Mouse (Mus musculus) kidney, embryonic 15.5 days (tissue): ENCODE measurements around the gene Rrp15. TPM values are rescaled to one million over a fixed set of nuclear protein-coding genes. Genes with fewer than 3 reads are reported as not detected.

Source experiments
- ATAC-seq: fragments of 200-750 bp; cut with Nextera tagmentation; replicated peaks from 2 replicates; pipeline ENCODE4 v1.8.0; 2017; ENCODE audit warnings: moderate TSS enrichment; ENCODE audit not compliant: low FRiP score
- H3K27ac ChIP-seq: fragments of 300-500 bp; sonication (generic); 2 replicates; pipeline ENCODE4 v1.5.1; 2015; ENCODE audit warnings: mild to moderate bottlenecking, inconsistent platforms
- H3K27me3 ChIP-seq: fragments of 300-500 bp; sonication (generic); 2 replicates; pipeline ENCODE4 v1.6.1; 2015; ENCODE audit warnings: inconsistent platforms
- H3K36me3 ChIP-seq: fragments of 300-500 bp; sonication (generic); 2 replicates; pipeline ENCODE4 v1.6.1; 2015; ENCODE audit warnings: inconsistent platforms
- H3K4me1 ChIP-seq: fragments of 300-500 bp; sonication (generic); 2 replicates; pipeline ENCODE4 v1.6.1; 2015; ENCODE audit warnings: inconsistent platforms
- H3K4me2 ChIP-seq: fragments of 300-500 bp; sonication (generic); 2 replicates; pipeline ENCODE4 v1.6.1; 2015; ENCODE audit warnings: moderate library complexity, mild to moderate bottlenecking, inconsistent platforms
- H3K4me3 ChIP-seq: fragments of 300-500 bp; sonication (generic); replicated peaks from 2 replicates; pipeline ENCODE4 v1.5.1; 2015; ENCODE audit warnings: mild to moderate bottlenecking, inconsistent platforms
- H3K9ac ChIP-seq: fragments of 300-500 bp; sonication (generic); 2 replicates; pipeline ENCODE4 v1.6.1; 2015; ENCODE audit warnings: mild to moderate bottlenecking, inconsistent platforms
- H3K9me3 ChIP-seq: fragments of 300-500 bp; sonication (generic); replicated peaks from 2 replicates; pipeline ENCODE4 v1.6.1; 2016; ENCODE audit warnings: inconsistent platforms
- WGBS: fragments of 180-500 bp; shearing (Covaris S2); methylation state at CpG from one replicate; pipeline ENCODE4 v1.1.7; 2015; ENCODE audit warnings: mixed read lengths; 5-methylcytosine and 5-hydroxymethylcytosine counted together
- polyA plus RNA-seq: library from polyadenylated mRNA; unstranded; fragments of >200 nt; fragmentation: Nextera tagmentation; extraction: Ambion mirVana; gene quantifications from 2 replicates; pipeline ENCODE4 v1.2.1, GENCODE M21; 2015

The Rrp15 gene
- polyA plus RNA-seq, 1 experiment from 2014 or later, result 75.5 TPM

- peak; percentile 22 for ATAC-seq
- Histone ChIP-seq H3K4me2 (peak within 1 kb of the TSS; percentile 94), H3K4me1 (peaks cover 32% of the 10 kb centered on the region), H3K27ac (peak within 1 kb of the TSS; percentile 84), H3K9ac (peak within 1 kb of the TSS; percentile 67), H3K36me3 (no peaks in the 10 kb centered on the region), H3K4me3 (peak within 1 kb of the TSS; percentile 68), H3K9me3 (no peaks in the 10 kb centered on the region), H3K27me3 (no peaks in the 10 kb centered on the region)
- WGBS, result 2% methylated on average over 12 of the region's 12 CpGs
These were observed 43.3 kb downstream of the Rrp15 start, which contains the start of gene Tgfb2 for GRCm38 (mm10) chr1:186705915-186706248. Gene Tgfb2 (minus strand): TSS chr1:186705989.

GRCm38 (mm10) chr1:186705203-186705914 lies 43.8 kb downstream of the Rrp15 start:
- Histone ChIP-seq H3K36me3 (no peaks in the 10 kb centered on the region), H3K9me3 (no peaks in the 10 kb centered on the region), H3K4me3 (peak overlapping the region; percentile 68), H3K9ac (peak overlapping the region; percentile 67), H3K27me3 (no peaks in the 10 kb centered on the region), H3K27ac (peak overlapping the region; percentile 84), H3K4me1 (peaks cover 35% of the 10 kb centered on the region), H3K4me2 (peak overlapping the region; percentile 94)
- ATAC-seq, result peak; percentile 85
- under 1% methylated on average over 65 of the region's 65 CpGs for WGBS

GRCm38 (mm10) chr1:186703980-186704701 lies 45.0 kb downstream of the Rrp15 start:
- WGBS, result under 1% methylated on average over 36 of the region's 36 CpGs

GRCm38 (mm10) chr1:186703256-186703979 lies 45.7 kb downstream of the Rrp15 start:
- H3K36me3 ChIP-seq, result no peaks in the 10 kb centered on the region
- H3K9ac ChIP-seq, result peak overlapping the region; percentile 43
- no peaks in the 10 kb centered on the region for H3K27me3 ChIP-seq
- under 1% methylated on average over 15 of the region's 15 CpGs for WGBS
- peak overlapping the region; percentile 81 for H3K27ac ChIP-seq
- H3K4me2 ChIP-seq, result peak overlapping the region; percentile 94
- ATAC-seq, result no peak
- H3K9me3 ChIP-seq, result no peaks in the 10 kb centered on the region
- H3K4me3 ChIP-seq, result peak overlapping the region; percentile 68
- H3K4me1 ChIP-seq, result peaks cover 31% of the 10 kb centered on the region

More at GRCm38 (mm10) chr1:186703980-186704701, 45.0 kb downstream of the Rrp15 start:
- Histone ChIP-seq H3K9me3 (no peaks in the 10 kb centered on the region), H3K4me3 (peak overlapping the region; percentile 68), H3K36me3 (no peaks in the 10 kb centered on the region), H3K9ac (peak overlapping the region; percentile 43), H3K27me3 (no peaks in the 10 kb centered on the region), H3K27ac (peak overlapping the region; percentile 81), H3K4me1 (peaks cover 35% of the 10 kb centered on the region), H3K4me2 (peak overlapping the region; percentile 94)
- ATAC-seq, result no peak

- no peak overlapping the region for H3K9ac ChIP-seq
- H3K27ac ChIP-seq, result peak overlapping the region; percentile 81
- no peaks in the 10 kb centered on the region for H3K9me3 ChIP-seq
- peaks cover 31% of the 10 kb centered on the region for H3K4me1 ChIP-seq
- WGBS, result 6% methylated on average over 15 of the region's 15 CpGs
- peak overlapping the region; percentile 68 for H3K4me3 ChIP-seq
- no peaks in the 10 kb centered on the region for H3K27me3 ChIP-seq
- no peaks in the 10 kb centered on the region for H3K36me3 ChIP-seq
- ATAC-seq, result peak; percentile 59
- H3K4me2 ChIP-seq, result peak overlapping the region; percentile 94
These were observed 46.5 kb downstream of the Rrp15 start for GRCm38 (mm10) chr1:186702391-186703255.

- Histone ChIP-seq H3K27me3 (no peaks in the 10 kb centered on the region), H3K27ac (no peak overlapping the region), H3K9me3 (no peaks in the 10 kb centered on the region), H3K4me2 (peak overlapping the region; percentile 23; the same call in 1 of the 2 replicates), H3K36me3 (no peaks in the 10 kb centered on the region), H3K4me1 (peaks cover 29% of the 10 kb centered on the region), H3K9ac (no peak overlapping the region), H3K4me3 (no peak overlapping the region)
- WGBS, result 52% methylated on average over 8 of the region's 8 CpGs
- no peak for ATAC-seq
These were observed 47.8 kb downstream of the Rrp15 start for GRCm38 (mm10) chr1:186701206-186701905.

GRCm38 (mm10) chr1:186700496-186700895 lies 48.7 kb downstream of the Rrp15 start:
- Histone ChIP-seq H3K4me2 (no peak overlapping the region), H3K4me1 (peaks cover 25% of the 10 kb centered on the region), H3K4me3 (no peak overlapping the region), H3K9me3 (no peaks in the 10 kb centered on the region), H3K36me3 (no peaks in the 10 kb centered on the region), H3K9ac (no peak overlapping the region), H3K27me3 (no peaks in the 10 kb centered on the region), H3K27ac (no peak overlapping the region)
- 89% methylated on average over 3 of the region's 3 CpGs for WGBS
- no peak for ATAC-seq

- no peaks in the 10 kb centered on the region for H3K36me3 ChIP-seq
These were observed 50.4 kb downstream of the Rrp15 start for GRCm38 (mm10) chr1:186698583-186699338.

GRCm38 (mm10) chr1:186696231-186696630 lies 52.9 kb downstream of the Rrp15 start:
- no peak overlapping the region for H3K4me3 ChIP-seq
- H3K4me1 ChIP-seq, result peaks cover 8% of the 10 kb centered on the region; the same call in 1 of the 2 replicates
- no peaks in the 10 kb centered on the region for H3K36me3 ChIP-seq
- H3K4me2 ChIP-seq, result no peak overlapping the region
- H3K9me3 ChIP-seq, result no peaks in the 10 kb centered on the region
- peak overlapping the region; percentile 72; the same call in 1 of the 2 replicates for H3K27ac ChIP-seq
- ATAC-seq, result no peak
- H3K27me3 ChIP-seq, result no peaks in the 10 kb centered on the region
- 86% methylated on average over 9 of the region's 9 CpGs for WGBS
- no peak overlapping the region for H3K9ac ChIP-seq

More at GRCm38 (mm10) chr1:186698583-186699338, 50.4 kb downstream of the Rrp15 start:
- Histone ChIP-seq H3K4me1 (peaks cover 22% of the 10 kb centered on the region), H3K4me2 (no peak overlapping the region), H3K27ac (no peak overlapping the region), H3K9ac (no peak overlapping the region), H3K27me3 (no peaks in the 10 kb centered on the region), H3K9me3 (no peaks in the 10 kb centered on the region), H3K4me3 (no peak overlapping the region)
- no peak for ATAC-seq
- 76% methylated on average over 15 of the region's 15 CpGs for WGBS

- WGBS, result 54% methylated on average over 4 of the region's 4 CpGs
- Histone ChIP-seq H3K9me3 (no peaks in the 10 kb centered on the region), H3K4me3 (no peak overlapping the region), H3K9ac (no peak overlapping the region), H3K4me2 (no peak overlapping the region), H3K4me1 (peaks cover 6% of the 10 kb centered on the region; the same call in 1 of the 2 replicates), H3K36me3 (no peaks in the 10 kb centered on the region), H3K27me3 (no peaks in the 10 kb centered on the region), H3K27ac (peak overlapping the region; percentile 72)
- no peak for ATAC-seq
These were observed 53.8 kb downstream of the Rrp15 start for GRCm38 (mm10) chr1:186695361-186695760.
